In the genomic region with DNA sequence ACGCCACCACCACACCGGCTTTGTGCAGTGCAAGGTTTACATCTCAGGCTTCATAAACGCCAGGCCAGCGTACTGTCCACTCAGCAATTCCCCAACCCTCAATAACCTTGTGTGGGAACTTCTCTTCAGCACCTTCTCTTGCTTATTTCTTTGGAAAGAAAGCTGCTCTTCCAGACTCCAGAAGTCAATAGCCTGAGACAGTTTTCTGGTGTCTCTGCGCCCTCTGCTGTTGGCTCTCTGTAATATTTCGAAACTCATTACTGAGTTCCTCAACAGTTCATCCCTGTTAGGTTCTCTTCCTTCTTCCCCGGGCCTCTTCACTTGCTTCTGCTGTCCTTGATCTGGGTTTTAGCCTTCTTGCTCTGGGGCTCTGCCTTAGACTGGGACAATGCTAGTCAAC, we compare ENCODE assay signal across 9 mouse cellular contexts. TPM values are rescaled to one million over a fixed set of nuclear protein-coding genes. Genes with fewer than 3 reads are reported as not detected.
A peak's percentile ranks its signal among the peaks of the same experiment; 100 is the strongest.
DNase-seq lines count a peak whose midpoint lies in the region; ATAC-seq lines count a peak whose summit lies in the region.
"Had no signal": no experiment of that assay in that cellular context is flagged by ENCODE, and none has a peak within 500 bp of the region (broad histone marks: within the 10 kb centered on the region; RNA-seq: fewer than 3 reads in every experiment).

No protein-coding gene starts in this region.

- H3K9me3 ChIP-seq in embryonic facial prominence, embryonic 14.5 days (ENCODE audit: control insufficient read depth, low read length) = no peaks in the 10 kb centered on the region
- H3K9me3 ChIP-seq in intestine, embryonic 15.5 days = no peaks in the 10 kb centered on the region
- no peaks in the 10 kb centered on the region for H3K9me3 ChIP-seq in limb, embryonic 13.5 days

- no peak overlapping the region for H3K27ac ChIP-seq in embryonic facial prominence, embryonic 14.5 days (replicated peaks; ENCODE audit: low read depth, low read length)
- H3K27ac ChIP-seq in intestine, embryonic 15.5 days = no peak overlapping the region
- no peak overlapping the region for H3K27ac ChIP-seq in limb, embryonic 13.5 days
- H3K27ac ChIP-seq: macrophage had no signal

- 23% methylated on average over 7 of the region's 7 CpGs for WGBS in embryonic facial prominence, embryonic 14.5 days
- WGBS in intestine, embryonic 15.5 days = 16% methylated on average over 7 of the region's 7 CpGs
- WGBS in limb, embryonic 13.5 days = 20% methylated on average over 7 of the region's 7 CpGs

- H3K4me3 ChIP-seq in embryonic facial prominence, embryonic 14.5 days (ENCODE audit: low read depth, low read length) = no peak overlapping the region
- no peak overlapping the region for H3K4me3 ChIP-seq in intestine, embryonic 15.5 days (replicated peaks)
- H3K4me3 ChIP-seq in limb, embryonic 13.5 days = no peak overlapping the region

- no peaks in the 10 kb centered on the region for H3K36me3 ChIP-seq in embryonic facial prominence, embryonic 14.5 days (ENCODE audit: control insufficient read depth, insufficient read depth, low read length)
- H3K36me3 ChIP-seq in intestine, embryonic 15.5 days = no peaks in the 10 kb centered on the region
- H3K36me3 ChIP-seq in limb, embryonic 13.5 days = no peaks in the 10 kb centered on the region

- no peak for ATAC-seq in embryonic facial prominence, embryonic 14.5 days (ENCODE audit: low read depth)
- ATAC-seq in intestine, embryonic 15.5 days = 0 out of 2 replicates have a peak, but pooled peaks have one; percentile 34
- ATAC-seq in limb, embryonic 13.5 days (ENCODE audit: low FRiP score, low read depth) = 0 out of 2 replicates have a peak, but pooled peaks have one; percentile 24

- no peaks in the 10 kb centered on the region for H3K4me1 ChIP-seq in embryonic facial prominence, embryonic 14.5 days (ENCODE audit: control insufficient read depth, insufficient read depth, low read length)
- no peaks in the 10 kb centered on the region; the same call in 1 of the 2 replicates for H3K4me1 ChIP-seq in intestine, embryonic 15.5 days (replicated peaks)
- H3K4me1 ChIP-seq in limb, embryonic 13.5 days = no peaks in the 10 kb centered on the region

- no peak overlapping the region for H3K4me2 ChIP-seq in embryonic facial prominence, embryonic 14.5 days (ENCODE audit: low read depth, low read length)
- H3K4me2 ChIP-seq in intestine, embryonic 15.5 days (replicated peaks) = no peak overlapping the region
- no peak overlapping the region for H3K4me2 ChIP-seq in limb, embryonic 13.5 days (replicated peaks)

- no peak overlapping the region for H3K9ac ChIP-seq in embryonic facial prominence, embryonic 14.5 days (ENCODE audit: low read depth, low read length)
- 0 out of 2 replicates have a peak overlapping the region, but pooled peaks have one; percentile 6 for H3K9ac ChIP-seq in intestine, embryonic 15.5 days
- H3K9ac ChIP-seq in limb, embryonic 13.5 days = no peak overlapping the region

- DNase-seq in ovary, adult 18-20 months (ENCODE audit: low spot score) = peak; percentile 22
- no peak for DNase-seq in ovary, postnatal 10 days (ENCODE audit: low spot score)
- peak; percentile 61 for DNase-seq in adrenal gland, adult 2 months
- peak; percentile 77 for DNase-seq in embryonic facial prominence, embryonic 14.5 days (ENCODE audit: low spot score)
- DNase-seq in neural tube, embryonic 10.5 days (ENCODE audit: extremely low spot score, low spot score) = peak; percentile 57
- DNase-seq in urinary bladder, postnatal 36 days (ENCODE audit: low spot score in 2 of 2) = peak; percentile 48 to 56

- H3K27me3 ChIP-seq in embryonic facial prominence, embryonic 14.5 days (replicated peaks; ENCODE audit: control insufficient read depth, insufficient read depth, low read length) = no peaks in the 10 kb centered on the region
- H3K27me3 ChIP-seq in intestine, embryonic 15.5 days (replicated peaks) = no peaks in the 10 kb centered on the region
- H3K27me3 ChIP-seq in limb, embryonic 13.5 days = no peaks in the 10 kb centered on the region

RNA-seq across cellular contexts. Expression of a gene that starts 16.0 kb away (rescaled TPM):
- total RNA-seq in adrenal gland, adult 2 months (2021) = 100 to 1,000 TPM; 203 to 297 TPM
- polyA plus RNA-seq in adrenal gland, adult 2 months (2012; rRNA removed) = 236 and 248 TPM in 2 replicates
- 351 and 365 TPM in 2 replicates for polyA plus RNA-seq in embryonic facial prominence, embryonic 14.5 days (2014; fragmentation: Nextera tagmentation; extraction: Ambion mirVana)
- polyA plus RNA-seq in intestine, embryonic 15.5 days (2015; fragmentation: Nextera tagmentation; extraction: Ambion mirVana) = 293 and 336 TPM in 2 replicates
- 361 and 368 TPM in 2 replicates for polyA plus RNA-seq in limb, embryonic 13.5 days (2015; fragmentation: Nextera tagmentation; extraction: Ambion mirVana)

RNA-seq across cellular contexts. Expression of a gene that starts 30.1 kb away (rescaled TPM):
- 10 to 100 TPM; 47.5 to 52.7 TPM for total RNA-seq in adrenal gland, adult 2 months (2021)
- 102 and 126 TPM in 2 replicates for polyA plus RNA-seq in adrenal gland, adult 2 months (2012; rRNA removed)
- polyA plus RNA-seq in embryonic facial prominence, embryonic 14.5 days (2014; fragmentation: Nextera tagmentation; extraction: Ambion mirVana) = 38.7 and 41.0 TPM in 2 replicates
- polyA plus RNA-seq in intestine, embryonic 15.5 days (2015; fragmentation: Nextera tagmentation; extraction: Ambion mirVana) = 108 and 123 TPM in 2 replicates
- 32.7 and 34.8 TPM in 2 replicates for polyA plus RNA-seq in limb, embryonic 13.5 days (2015; fragmentation: Nextera tagmentation; extraction: Ambion mirVana)

RNA-seq across cellular contexts. Expression of a gene that starts 51.1 kb away (rescaled TPM):
- 10 to 100 TPM; 17.2 to 30.1 TPM for total RNA-seq in adrenal gland, adult 2 months (2021)
- 10.8 and 13.5 TPM in 2 replicates for polyA plus RNA-seq in adrenal gland, adult 2 months (2012; rRNA removed)
- polyA plus RNA-seq in embryonic facial prominence, embryonic 14.5 days (2014; fragmentation: Nextera tagmentation; extraction: Ambion mirVana) = 10.2 and 12.5 TPM in 2 replicates
- 6.2 and 6.9 TPM in 2 replicates for polyA plus RNA-seq in intestine, embryonic 15.5 days (2015; fragmentation: Nextera tagmentation; extraction: Ambion mirVana)
- polyA plus RNA-seq in limb, embryonic 13.5 days (2015; fragmentation: Nextera tagmentation; extraction: Ambion mirVana) = 8.6 TPM in 2 replicates
